Mouse (Mus musculus): ENCODE measurements at regions not wholly inside any gene's neighbourhood (a gene's known extent, or its start where the extent isn't known, plus 50 kb on each side); places are given as distances from the start of the nearest gene placed in this dataset.

GRCm38 (mm10) chr3:100360019-100360418 lies 129.1 kb downstream of the Tent5c start:
- Histone ChIP-seq H3K9me3 (no peaks in the 10 kb centered on the region), H3K9ac (no peak overlapping the region), H3K4me3 (no peak overlapping the region), H3K27ac (no peak overlapping the region), H3K36me3 (no peaks in the 10 kb centered on the region), H3K27me3 (no peaks in the 10 kb centered on the region), H3K4me1 (replicated peaks) (0 out of 2 replicates have a peak, but pooled peaks cover 6% of the 10 kb centered on the region), H3K4me2 (no peak overlapping the region)
- no peak for ATAC-seq (ENCODE audit: low FRiP score)
- WGBS = 89% methylated on average over 3 of the region's 3 CpGs

- peak overlapping the region; percentile 58 for H3K9ac ChIP-seq
- H3K4me3 ChIP-seq = peak overlapping the region; percentile 15; the same call in 1 of the 2 replicates
- ATAC-seq (ENCODE audit: low FRiP score) = peak; percentile 89
Observed at GRCm38 (mm10) chr3:100359036-100359435, 130.1 kb downstream of the Tent5c start.

GRCm38 (mm10) chr3:100333478-100333877 lies 155.6 kb downstream of the Tent5c start:
- 96% methylated on average over 2 of the region's 2 CpGs for WGBS
- Histone ChIP-seq H3K27me3 (no peaks in the 10 kb centered on the region), H3K27ac (no peak overlapping the region), H3K4me3 (no peak overlapping the region), H3K9ac (no peak overlapping the region), H3K4me2 (no peak overlapping the region), H3K36me3 (no peaks in the 10 kb centered on the region), H3K4me1 (replicated peaks) (no peaks in the 10 kb centered on the region), H3K9me3 (no peaks in the 10 kb centered on the region)
- ATAC-seq (ENCODE audit: low FRiP score) = no peak

More at GRCm38 (mm10) chr3:100359036-100359435, 130.1 kb downstream of the Tent5c start:
- Histone ChIP-seq H3K4me2 (peak overlapping the region; percentile 51), H3K27me3 (no peaks in the 10 kb centered on the region), H3K4me1 (replicated peaks) (0 out of 2 replicates have a peak, but pooled peaks cover 6% of the 10 kb centered on the region), H3K9me3 (no peaks in the 10 kb centered on the region), H3K27ac (no peak overlapping the region), H3K36me3 (no peaks in the 10 kb centered on the region)
- 33% methylated on average over 8 of the region's 8 CpGs for WGBS

GRCm38 (mm10) chr3:100318357-100318756 lies 156.2 kb upstream of the Wdr3 start:
- no peak overlapping the region for H3K4me3 ChIP-seq
- H3K27ac ChIP-seq = no peak overlapping the region
- H3K27me3 ChIP-seq = no peaks in the 10 kb centered on the region
- H3K4me1 ChIP-seq (replicated peaks) = no peaks in the 10 kb centered on the region
- H3K9me3 ChIP-seq = no peaks in the 10 kb centered on the region
- no peak for ATAC-seq (ENCODE audit: low FRiP score)
- H3K9ac ChIP-seq = no peak overlapping the region
- H3K4me2 ChIP-seq = no peak overlapping the region
- H3K36me3 ChIP-seq = no peaks in the 10 kb centered on the region

GRCm38 (mm10) chr3:100287818-100288217 lies 125.6 kb upstream of the Wdr3 start:
- no peak overlapping the region for H3K9ac ChIP-seq
- no peak for ATAC-seq (ENCODE audit: low FRiP score)
- no peaks in the 10 kb centered on the region for H3K4me1 ChIP-seq (replicated peaks)
- no peaks in the 10 kb centered on the region for H3K9me3 ChIP-seq
- no peak overlapping the region for H3K4me3 ChIP-seq
- no peak overlapping the region for H3K27ac ChIP-seq
- no peak overlapping the region for H3K4me2 ChIP-seq
- H3K27me3 ChIP-seq = no peaks in the 10 kb centered on the region
- WGBS = 93% methylated on average over 1 of the region's 1 CpGs
- H3K36me3 ChIP-seq = no peaks in the 10 kb centered on the region

GRCm38 (mm10) chr3:100266976-100267375 lies 104.8 kb upstream of the Wdr3 start:
- H3K4me2 ChIP-seq = no peak overlapping the region
- H3K9ac ChIP-seq = no peak overlapping the region
- no peak for ATAC-seq (ENCODE audit: low FRiP score)
- no peaks in the 10 kb centered on the region for H3K9me3 ChIP-seq
- no peaks in the 10 kb centered on the region for H3K27me3 ChIP-seq
- H3K36me3 ChIP-seq = no peaks in the 10 kb centered on the region
- H3K4me3 ChIP-seq = no peak overlapping the region
- no peak overlapping the region for H3K27ac ChIP-seq
- H3K4me1 ChIP-seq (replicated peaks) = no peaks in the 10 kb centered on the region

GRCm38 (mm10) chr3:100264991-100265390 lies 102.8 kb upstream of the Wdr3 start:
- no peak for ATAC-seq (ENCODE audit: low FRiP score)
- Histone ChIP-seq H3K36me3 (no peaks in the 10 kb centered on the region), H3K27ac (no peak overlapping the region), H3K4me1 (replicated peaks) (no peaks in the 10 kb centered on the region), H3K9ac (no peak overlapping the region), H3K4me2 (no peak overlapping the region), H3K27me3 (no peaks in the 10 kb centered on the region), H3K4me3 (no peak overlapping the region), H3K9me3 (no peaks in the 10 kb centered on the region)
- 59% methylated on average over 5 of the region's 5 CpGs for WGBS

Measured in hindbrain, embryonic 13.5 days (tissue).